Mouse (Mus musculus) cerebral cortex, adult 2 months (tissue): Measurements from ENCODE around the gene Tacc2.

ENCODE experiments used
- WGBS: fragments of 180-500 bp; shearing (Covaris S2); methylation state at CpG from one replicate; pipeline ENCODE4 v1.1.7; 2018; 5-methylcytosine and 5-hydroxymethylcytosine counted together

The Tacc2 gene

DNA sequence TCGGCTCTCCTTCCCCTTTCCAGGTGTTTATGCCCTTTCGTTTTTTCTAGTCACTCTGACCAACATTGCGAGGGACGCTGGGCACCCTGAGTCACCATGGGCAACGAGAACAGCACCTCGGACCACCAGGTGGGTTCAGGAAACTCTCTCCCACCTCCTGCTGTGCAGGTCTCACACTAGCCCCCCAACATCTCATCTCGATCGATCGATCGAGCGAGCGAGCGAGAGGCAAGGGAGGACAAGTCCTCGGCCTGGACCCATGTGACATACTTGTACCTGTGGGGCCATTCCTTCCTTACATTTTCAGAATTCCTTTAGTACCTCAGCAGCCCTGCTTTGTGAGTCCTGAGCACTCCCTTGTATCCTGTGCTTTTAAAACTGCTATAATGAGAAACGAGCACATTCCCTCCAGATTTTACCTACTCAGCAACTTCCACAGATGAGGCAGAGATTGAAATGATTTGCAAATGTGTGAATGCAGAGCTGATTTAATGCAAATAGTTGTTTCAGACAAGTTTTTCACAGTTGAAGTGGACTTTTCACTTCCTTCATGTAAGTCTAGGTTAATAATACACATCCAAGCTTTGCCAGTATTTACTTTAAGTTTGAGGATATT, at the start of gene Tacc2:
TSS of gene Tacc2 (plus strand) at position 51 of the 616 bp plus-strand sequence.
- 55% methylated on average over 15 of the region's 15 CpGs for WGBS

DNA sequence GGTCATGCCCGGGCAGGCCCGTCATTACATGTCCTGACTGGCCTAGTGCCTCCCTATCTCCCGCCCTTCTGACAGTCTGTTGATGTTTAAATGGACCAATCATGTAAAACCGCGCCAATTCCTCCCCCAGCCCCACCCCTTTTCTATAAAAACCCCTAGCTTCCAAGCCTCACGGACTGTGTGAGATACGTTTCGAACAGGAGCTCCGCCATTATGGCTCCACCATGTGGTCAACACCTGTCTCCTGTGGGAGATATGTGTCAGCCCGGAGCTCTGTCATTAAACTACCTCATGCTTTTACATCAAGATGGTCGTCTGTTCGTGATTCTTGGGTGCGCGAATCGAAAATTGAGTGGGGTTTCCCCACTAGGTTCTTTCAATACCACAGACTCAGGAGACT, 46.1 kb upstream of the Tacc2 start:
- WGBS: 93% methylated on average over 15 of the region's 15 CpGs

DNA sequence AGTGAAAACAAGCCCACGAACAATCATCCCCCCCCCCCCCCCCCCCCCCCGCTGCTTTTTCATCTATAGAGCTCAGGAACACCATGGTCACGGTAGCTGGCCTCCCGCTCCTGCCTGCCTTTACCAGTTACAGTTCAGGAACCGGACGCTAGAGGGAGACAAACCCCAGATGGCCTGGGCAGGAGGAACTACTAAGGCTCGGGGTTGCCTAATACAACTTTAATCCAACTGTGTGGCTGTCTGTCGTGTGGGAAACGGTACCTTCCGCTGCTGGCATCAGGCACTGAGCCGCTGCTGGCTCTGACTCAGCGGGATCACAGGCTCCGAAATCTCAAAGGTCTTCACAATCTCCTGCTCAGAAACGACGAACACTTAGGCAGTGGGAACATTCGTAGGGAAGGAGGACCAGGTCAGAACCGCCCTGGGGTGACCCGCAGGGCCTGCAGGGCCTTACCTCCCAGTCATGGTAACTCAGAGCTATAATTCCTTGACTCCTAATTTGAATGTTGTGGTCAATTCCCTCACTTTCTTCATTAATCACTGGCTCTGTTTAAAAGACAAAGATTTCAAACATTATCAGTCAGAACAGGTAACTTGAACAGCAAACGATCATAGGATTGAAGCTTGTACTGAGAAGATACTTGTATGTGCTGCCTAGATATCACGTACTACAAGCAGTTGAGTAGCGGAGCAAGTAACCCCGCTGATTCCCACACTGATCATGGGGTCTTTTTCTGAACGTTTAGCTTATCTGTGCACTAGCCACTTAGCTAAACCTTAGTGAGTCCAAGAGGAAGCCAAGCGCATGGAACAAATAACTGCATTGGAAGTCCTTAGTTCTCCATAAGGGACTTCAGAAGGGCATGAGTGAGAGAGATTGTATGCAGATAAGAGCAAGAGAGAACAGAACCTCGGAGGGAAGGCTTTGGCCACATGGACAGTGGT, 43.6 kb upstream of the Tacc2 start:
- 36% methylated on average over 25 of the region's 25 CpGs for WGBS

DNA sequence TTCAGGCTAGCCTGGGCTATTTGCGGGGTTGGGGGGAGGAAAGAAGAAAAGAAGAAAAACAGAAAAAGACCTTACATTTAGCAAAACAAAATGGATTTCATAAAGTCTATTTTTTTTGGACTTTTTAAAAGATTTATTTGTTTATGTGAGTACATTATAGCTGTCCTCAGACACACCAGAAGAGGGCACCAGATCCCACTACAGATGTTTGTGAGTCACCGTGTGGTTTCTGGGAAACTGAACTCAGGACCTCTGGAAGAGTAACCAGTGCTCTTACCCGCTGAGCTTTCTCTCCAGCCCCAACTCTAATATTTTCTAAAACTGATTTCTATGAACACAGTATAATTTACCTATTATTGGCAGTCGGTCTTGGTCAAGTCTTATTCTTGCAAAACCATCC, 42.1 kb upstream of the Tacc2 start:
- WGBS: 74% methylated on average over 4 of the region's 4 CpGs

DNA sequence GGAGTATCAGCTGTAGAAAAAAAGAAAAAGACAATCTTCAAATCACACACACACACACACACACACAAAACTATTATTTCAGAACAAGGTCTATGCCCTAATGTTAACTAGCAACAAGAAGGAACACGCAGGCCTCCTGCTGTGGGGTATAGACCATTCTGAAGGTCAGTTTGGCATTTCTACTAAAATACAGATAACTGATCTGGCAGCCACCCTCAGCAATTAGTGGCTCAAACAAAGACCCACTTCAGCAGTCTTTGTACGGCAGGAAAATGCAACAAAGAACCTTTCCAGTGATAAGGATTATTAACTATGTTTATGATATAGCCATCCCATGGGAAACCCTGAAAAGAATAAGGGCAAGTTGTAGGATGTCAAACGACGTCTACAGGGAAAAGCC, 40.2 kb upstream of the Tacc2 start:
- 84% methylated on average over 4 of the region's 4 CpGs for WGBS

DNA sequence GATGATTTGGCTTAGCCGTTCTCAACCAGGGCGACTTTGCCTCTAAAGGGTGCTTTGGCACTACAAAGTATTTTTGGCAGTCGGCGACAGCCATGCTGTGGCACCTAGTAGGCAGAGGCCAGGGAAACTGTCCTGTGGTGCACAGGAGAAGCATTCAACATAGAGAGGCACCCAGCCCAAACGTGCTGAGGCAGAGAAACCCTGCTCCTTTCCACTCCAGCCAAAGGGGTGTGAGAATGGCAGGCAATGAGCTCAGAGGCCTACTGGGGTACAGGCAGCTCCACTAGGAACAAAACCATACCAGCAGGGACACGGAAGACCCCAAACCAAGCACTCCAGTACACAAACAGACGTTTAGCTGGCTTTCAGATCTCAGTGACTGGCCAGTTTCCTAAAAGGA, 37.1 kb upstream of the Tacc2 start:
- WGBS: 65% methylated on average over 7 of the region's 7 CpGs

DNA sequence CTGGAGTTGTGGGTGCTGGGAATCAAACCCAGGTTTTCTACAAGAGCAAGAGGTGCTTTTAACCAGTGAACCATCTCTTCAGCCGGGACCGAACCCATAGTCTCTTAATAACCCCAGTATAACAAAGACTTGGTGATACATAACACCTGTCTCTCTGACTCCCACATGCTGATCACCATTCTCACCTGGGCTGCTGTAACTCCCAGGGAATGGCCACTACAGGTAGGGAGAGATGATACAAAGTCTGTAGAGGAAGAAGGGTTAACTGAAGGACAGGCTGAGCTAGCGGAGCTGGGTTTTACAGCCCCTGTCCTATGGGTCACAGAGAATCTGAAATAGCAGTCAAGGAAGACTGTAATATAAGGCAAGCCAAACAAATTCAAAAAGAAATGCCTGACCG, 34.1 kb upstream of the Tacc2 start:
- WGBS: 96% methylated on average over 4 of the region's 4 CpGs

DNA sequence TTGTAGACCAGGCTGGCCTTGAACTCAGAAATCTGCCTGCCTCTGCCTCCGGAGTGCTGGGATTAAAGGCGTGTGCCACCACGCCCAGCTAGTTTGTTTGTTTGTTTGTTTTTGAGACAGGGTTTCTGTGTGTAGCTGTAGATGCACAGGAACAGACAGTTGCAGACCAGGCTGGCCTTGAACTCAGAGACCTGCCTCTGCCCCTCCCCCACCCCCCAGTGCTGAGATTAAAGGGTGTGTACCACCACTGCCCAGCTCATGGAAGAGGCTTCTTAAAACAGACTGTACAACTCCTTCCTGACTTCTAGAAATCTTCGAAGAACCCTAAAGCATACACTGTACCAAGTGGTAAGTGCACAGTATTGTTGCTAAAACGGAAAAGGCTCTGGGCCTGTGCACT, 31.8 kb upstream of the Tacc2 start:
- WGBS: 92% methylated on average over 5 of the region's 5 CpGs

DNA sequence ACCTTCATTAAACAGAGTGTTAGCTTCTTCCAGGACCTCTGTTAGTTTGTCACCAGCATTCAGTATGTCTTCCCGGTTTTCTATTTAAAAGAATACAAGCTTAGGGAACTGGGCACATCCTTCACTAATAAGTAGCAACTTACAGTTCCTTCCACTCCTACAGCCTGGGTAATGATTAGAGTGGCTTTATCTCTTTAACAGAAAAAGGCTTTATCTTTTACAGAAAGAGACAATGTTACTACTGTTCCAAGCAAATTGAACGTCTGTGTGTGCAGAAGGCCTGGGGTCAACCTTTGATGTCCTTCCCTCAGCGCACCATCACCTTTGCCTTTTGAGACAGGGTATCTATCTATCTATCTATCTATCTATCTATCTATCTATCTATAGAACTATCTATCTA, 31.3 kb upstream of the Tacc2 start:
- 47% methylated on average over 3 of the region's 3 CpGs for WGBS

DNA sequence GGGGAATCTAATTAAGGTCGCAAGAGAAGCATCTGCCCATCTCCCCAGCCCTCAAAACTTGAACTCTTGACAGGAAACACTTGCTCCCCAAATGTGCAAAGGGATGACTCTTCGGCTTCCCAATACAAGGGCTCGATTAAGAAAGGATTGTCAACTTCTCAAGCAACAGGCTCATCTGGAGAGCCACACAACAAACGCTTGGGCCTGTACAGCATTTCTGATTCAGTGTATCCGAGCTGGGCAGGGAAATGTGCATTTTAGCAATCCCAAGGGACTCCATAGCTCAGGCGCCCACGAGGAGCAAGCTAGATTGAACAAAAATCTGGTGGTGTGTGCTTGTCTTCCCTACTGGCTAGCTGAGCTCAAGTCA, 30.8 kb upstream of the Tacc2 start:
- WGBS: 1% methylated on average over 7 of the region's 7 CpGs

DNA sequence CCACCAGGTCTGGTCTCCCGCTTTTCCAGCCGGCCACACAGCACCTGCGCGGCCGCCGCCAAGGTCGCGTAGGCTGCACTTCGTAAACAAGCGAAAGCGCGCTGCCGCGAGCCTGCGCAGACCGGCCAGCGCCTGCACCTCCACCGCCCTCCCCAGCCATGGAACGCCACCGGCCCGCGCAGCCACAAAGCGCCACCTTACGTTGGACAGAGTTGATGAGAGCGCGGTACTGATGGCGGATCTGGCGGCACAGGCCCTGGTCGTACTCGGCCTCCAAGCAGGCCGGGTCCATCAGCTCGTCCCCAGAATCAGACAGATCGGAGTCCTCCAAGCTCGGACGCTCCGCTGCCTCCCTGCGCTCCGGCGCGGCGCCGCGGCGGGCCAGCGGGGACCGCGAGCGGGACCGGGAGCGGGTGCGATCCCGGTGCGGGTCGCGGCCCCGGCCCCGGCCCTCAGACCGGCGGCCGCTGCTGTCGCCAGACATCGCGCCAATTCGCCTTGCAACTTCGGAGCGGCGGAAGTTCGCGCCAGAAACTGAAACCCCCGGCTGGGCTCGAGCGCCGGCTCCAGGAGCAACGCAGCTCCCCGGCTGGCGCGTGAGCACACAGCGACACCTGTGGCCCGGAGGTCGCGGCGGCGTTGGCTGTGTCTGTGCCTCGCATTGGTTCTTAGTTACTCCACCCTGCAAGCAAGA, 30.3 kb upstream of the Tacc2 start:
- under 1% methylated on average over 84 of the region's 84 CpGs for WGBS

DNA sequence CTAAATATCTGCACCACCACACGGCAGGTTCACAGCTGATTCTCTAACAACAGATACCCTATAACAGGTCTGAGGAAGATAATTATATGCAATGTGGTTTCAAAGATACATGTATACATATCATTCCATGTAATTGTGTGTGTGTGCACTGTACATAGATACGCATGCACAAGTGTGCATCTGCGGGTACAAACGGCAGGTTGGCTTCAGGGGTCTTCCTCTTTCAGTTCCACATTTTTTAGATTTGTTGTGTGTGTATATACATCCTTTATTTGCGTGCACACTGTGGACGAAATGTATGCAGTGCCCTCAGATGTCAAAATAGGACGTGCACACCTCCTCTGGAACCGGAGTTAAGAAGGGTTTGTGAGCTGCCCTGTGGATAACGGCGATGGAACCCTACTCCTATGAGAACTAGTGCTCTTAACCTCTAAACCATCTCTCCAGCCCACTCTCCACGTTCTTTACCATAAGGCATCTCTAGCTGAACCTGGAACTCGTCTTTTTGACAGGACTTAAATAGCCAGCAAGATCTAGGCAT, 29.5 kb upstream of the Tacc2 start:
- 80% methylated on average over 12 of the region's 12 CpGs for WGBS

DNA sequence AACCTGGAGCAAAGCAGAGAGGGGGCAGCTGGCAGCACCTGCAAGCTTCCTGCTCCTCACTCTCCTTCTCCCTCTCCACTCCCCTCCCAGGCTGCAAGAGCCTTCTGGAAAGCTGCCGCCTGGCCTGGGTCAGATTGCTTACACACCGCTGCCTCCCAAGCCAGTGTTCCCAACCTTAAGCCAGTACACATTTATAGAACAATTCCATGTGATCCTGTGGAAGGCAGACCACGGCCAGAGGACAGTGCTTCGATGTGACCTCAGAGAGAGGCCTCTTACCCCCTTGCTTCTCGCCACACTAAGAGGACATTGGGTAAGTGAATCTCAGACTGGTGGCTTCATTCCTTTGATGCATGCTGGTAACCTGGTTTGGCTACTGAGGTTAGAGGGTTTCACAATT, 24.5 kb upstream of the Tacc2 start:
- 67% methylated on average over 5 of the region's 5 CpGs for WGBS

DNA sequence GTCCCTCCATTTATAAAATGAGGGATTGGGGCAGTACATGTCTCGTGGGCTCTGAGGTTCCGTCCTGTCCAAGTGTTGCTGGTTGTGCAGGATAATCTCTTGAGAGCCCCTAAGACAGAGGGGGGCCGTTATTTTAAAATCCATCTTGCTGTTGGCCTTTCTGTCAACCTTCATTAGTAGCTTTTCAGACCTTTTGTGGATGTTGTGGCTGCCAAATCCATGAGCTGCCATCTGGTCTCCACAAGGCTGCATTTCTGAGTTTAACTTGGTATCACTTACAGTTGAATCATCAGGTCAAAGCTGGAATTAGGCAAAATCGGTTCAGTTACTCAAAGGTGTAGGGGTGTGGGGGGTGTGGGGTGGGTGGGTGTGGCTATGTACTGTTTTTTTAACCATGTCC, 23.9 kb upstream of the Tacc2 start:
- 68% methylated on average over 4 of the region's 4 CpGs for WGBS

DNA sequence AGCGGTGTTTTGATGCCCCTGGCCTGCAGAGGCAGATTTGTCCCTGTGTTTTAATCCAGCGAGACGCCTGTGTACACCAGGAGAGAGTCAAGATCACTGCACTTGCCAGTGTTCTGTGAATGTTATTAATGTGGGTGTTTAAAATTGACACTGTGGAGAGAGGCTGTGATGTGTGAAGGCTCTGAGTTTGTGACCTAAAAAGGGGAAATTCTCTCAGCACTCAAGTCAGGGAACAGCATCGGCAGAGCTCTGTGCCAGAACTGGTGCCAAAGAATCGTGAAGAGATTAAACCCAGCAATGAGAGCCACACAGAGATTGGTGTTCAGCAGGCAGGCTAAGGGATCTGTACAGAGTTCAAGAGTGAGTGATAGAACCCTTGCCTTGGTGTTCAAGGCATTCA, 21.6 kb upstream of the Tacc2 start:
- WGBS: 47% methylated on average over 5 of the region's 5 CpGs

DNA sequence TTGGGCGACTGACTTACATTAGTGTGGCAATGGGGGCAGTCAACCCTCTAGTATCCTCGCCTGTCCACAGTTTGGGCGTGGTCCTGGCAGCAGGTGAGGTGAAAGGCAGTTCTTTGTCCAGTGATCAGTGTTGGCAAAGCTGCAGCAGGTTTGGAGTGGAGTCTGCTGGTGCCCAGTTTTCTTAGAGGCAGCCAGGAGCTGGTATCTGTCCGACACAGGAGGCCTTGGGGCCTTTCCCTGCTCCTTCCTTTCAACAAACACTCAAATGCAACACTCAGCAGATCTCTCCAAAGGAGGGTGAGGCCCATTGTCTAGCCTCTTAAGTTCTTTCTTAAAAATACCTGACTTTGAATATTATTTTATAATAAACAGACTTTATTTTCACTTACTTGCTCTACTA, 18.6 kb upstream of the Tacc2 start:
- 90% methylated on average over 4 of the region's 4 CpGs for WGBS

DNA sequence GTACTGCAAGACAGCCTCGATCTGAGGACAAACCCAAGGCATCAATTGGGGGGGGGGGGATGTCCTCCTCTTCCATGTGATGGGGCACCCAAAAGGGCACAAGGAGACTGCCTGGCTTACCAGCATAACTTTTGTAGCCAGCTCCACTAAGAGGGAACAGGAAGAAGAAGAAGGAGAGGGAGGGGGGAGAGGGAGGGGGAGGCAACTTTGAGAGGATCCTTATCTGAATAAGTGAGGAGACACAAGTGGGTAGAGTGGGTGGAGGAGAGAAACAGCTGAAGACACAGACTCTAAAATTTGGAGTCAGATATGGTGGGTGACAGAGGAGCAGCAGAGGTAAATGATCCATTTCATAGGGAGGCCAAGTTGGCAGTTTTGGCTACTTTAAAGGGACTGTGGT, 16.3 kb upstream of the Tacc2 start:
- 88% methylated on average over 1 of the region's 1 CpGs for WGBS

DNA sequence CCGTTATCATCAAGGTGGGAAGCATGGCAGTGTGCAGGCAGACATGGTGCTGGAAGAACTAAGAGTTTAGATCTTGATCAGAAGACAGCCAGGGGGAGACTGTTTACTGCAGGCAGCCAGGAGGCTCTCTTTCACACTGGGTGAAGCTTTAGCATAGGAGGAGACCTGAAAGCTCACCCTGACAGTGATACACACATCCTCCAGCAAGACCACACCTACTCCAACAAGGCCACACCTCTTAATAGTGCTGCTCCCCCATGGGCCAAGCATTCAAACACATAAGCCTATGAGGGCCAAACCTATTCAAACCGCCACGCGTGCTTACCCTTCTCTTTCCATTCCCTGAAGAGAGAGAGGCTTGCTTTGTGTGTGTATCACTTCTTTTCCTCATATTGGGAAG, 14.0 kb upstream of the Tacc2 start:
- 98% methylated on average over 4 of the region's 4 CpGs for WGBS

DNA sequence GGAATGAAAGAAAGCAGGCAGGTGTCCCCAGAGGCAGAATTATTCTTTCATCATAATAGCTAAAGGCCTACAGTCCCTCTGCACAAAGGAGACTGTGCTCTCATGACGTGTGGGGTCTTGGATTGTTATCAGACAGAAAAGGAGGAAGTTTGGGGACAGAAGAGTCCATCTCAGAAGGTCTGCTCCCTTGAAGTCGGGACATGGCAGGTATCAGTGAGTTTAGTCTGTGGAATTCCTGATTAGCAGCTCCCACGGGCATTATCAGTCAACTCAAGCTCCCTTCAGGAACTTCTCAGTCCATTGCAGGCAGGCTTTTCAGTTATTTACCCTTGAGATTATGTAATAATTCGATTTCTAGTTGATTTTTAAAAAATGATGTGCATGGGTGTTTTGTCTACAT, 13.4 kb upstream of the Tacc2 start:
- WGBS: 79% methylated on average over 4 of the region's 4 CpGs

DNA sequence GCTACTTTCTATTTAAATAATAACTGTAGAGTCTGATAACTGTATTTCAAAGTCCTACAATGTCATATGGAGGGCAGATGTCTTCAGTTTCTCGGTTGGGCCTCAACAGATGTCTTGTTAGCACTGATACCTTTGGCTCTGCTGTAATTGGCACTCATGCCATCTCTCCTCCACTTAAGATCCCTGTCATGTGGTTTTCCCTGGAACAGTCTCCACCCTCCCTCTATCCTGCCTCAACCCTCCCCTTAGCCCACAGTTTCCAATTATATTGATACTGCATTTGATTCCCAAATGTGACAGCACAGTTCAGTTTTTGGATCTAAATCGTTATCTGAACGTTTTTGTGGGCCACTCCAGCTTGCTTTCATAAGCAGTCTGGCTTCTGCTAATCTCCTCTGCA, 12.6 kb upstream of the Tacc2 start:
- WGBS: 40% methylated on average over 3 of the region's 3 CpGs

DNA sequence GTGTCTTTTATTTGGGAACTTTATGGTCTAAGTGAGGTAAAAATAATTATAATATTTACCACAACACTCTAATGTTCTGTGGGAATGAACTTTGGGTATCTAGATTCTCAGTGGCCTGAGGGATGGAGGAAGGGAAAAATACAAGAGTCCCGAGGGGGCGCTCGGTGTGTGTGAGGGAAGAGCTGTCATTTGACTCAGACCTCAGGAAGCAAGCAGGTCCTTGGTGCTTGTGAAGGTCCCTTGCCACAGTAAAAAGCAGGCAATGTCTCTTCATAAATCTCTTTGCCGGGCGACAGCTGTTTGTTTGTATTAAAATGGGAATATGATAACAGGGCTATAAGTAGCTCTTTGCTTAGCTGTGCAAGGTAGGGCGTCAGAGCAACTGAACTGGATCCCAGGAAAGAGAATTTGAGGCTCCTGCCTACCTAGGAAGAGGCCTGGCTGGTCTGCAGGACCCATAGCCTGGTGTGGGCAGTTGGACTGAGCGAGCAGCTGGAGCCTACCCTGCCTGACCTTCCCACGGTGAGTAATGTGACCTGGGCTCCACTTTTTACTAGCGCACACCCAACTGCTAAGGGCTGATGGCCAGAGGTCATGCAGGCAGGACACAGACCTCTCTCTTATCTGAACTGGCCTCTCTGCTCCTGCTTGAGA, 8.3 kb upstream of the Tacc2 start:
- 93% methylated on average over 9 of the region's 9 CpGs for WGBS

DNA sequence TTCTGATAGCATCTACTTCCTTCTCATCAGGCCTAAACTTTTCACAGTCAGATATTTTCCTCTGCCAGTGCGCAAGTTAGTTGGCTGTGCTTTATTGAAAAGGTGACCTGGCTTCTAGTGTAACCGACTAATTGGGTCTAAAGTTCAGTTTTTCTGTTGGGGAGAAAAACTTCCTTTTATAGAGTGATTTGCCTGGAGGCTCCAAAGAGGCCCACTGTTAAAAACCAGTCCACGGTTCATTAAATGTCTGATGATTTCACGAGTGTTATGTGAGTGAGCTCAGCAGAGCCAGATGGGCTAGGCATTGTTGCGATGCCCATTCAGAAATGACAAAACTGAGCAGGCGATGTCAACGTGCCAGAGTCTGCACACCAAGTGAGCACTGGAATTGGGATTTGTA, 6.8 kb upstream of the Tacc2 start:
- 76% methylated on average over 7 of the region's 7 CpGs for WGBS
